Mouse (Mus musculus): Measurements from ENCODE around the gene Pou6f1.

Pou6f1 gene

GRCm38 (mm10) chr15:100599276-100600046 is at the start of gene Pou6f1:
TSS of gene Pou6f1 (minus strand) at chr15:100599984.
- in situ Hi-C loops (cut with MboI, MseI) = no loop called here

- in situ Hi-C loops (cut with MboI, MseI) = no loop called here
These were observed 46.4 kb upstream of the Pou6f1 start for GRCm38 (mm10) chr15:100646161-100646560.

- in situ Hi-C loops (cut with MboI, MseI) = loop anchor here (5.0 kb wide), 1 partner anchor 85 kb away; no protein-coding TSS in a partner anchor
These were observed 42.7 kb upstream of the Pou6f1 start for GRCm38 (mm10) chr15:100642451-100642850.

- in situ Hi-C loops (cut with MboI, MseI) = loop anchor here (5.0 kb wide), 1 partner anchor 84 kb away; no protein-coding TSS in a partner anchor
These were observed 41.5 kb upstream of the Pou6f1 start for GRCm38 (mm10) chr15:100641226-100641810.

GRCm38 (mm10) chr15:100639972-100640750 is 40.4 kb upstream of the Pou6f1 start:
- in situ Hi-C loops (cut with MboI, MseI) = loop anchor here (5.0 kb wide), 1 partner anchor 83 kb away; no protein-coding TSS in a partner anchor

- in situ Hi-C loops (cut with MboI, MseI) = no loop called here
These were observed 37.9 kb upstream of the Pou6f1 start for GRCm38 (mm10) chr15:100637661-100638060.

- in situ Hi-C loops (cut with MboI, MseI) = no loop called here
These were observed 37.1 kb upstream of the Pou6f1 start, which contains the start of gene Smagp for GRCm38 (mm10) chr15:100636700-100637501. TSS of gene Smagp (minus strand) at chr15:100636940.

- in situ Hi-C loops (cut with MboI, MseI) = no loop called here
These were observed 36.3 kb upstream of the Pou6f1 start for GRCm38 (mm10) chr15:100635851-100636645.

GRCm38 (mm10) chr15:100635239-100635638 is 35.5 kb upstream of the Pou6f1 start:
- in situ Hi-C loops (cut with MboI, MseI) = no loop called here

GRCm38 (mm10) chr15:100633341-100633740 is 33.6 kb upstream of the Pou6f1 start:
- in situ Hi-C loops (cut with MboI, MseI) = no loop called here

- in situ Hi-C loops (cut with MboI, MseI) = no loop called here
These were observed 32.5 kb upstream of the Pou6f1 start for GRCm38 (mm10) chr15:100632323-100632722.

GRCm38 (mm10) chr15:100631454-100632170 is 31.8 kb upstream of the Pou6f1 start:
- in situ Hi-C loops (cut with MboI, MseI) = no loop called here

GRCm38 (mm10) chr15:100630126-100630525 is 30.3 kb upstream of the Pou6f1 start:
- in situ Hi-C loops (cut with MboI, MseI) = no loop called here

- in situ Hi-C loops (cut with MboI, MseI) = no loop called here
These were observed 29.0 kb upstream of the Pou6f1 start for GRCm38 (mm10) chr15:100628797-100629196.

GRCm38 (mm10) chr15:100627774-100628370 is 28.1 kb upstream of the Pou6f1 start:
- in situ Hi-C loops (cut with MboI, MseI) = no loop called here

- in situ Hi-C loops (cut with MboI, MseI) = no loop called here
These were observed 27.5 kb upstream of the Pou6f1 start for GRCm38 (mm10) chr15:100627287-100627686.

- in situ Hi-C loops (cut with MboI, MseI) = no loop called here
These were observed 24.7 kb upstream of the Pou6f1 start for GRCm38 (mm10) chr15:100624435-100624834.

- in situ Hi-C loops (cut with MboI, MseI) = no loop called here
These were observed 24.0 kb upstream of the Pou6f1 start for GRCm38 (mm10) chr15:100623754-100624153.

GRCm38 (mm10) chr15:100622164-100622563 is 22.4 kb upstream of the Pou6f1 start:
- in situ Hi-C loops (cut with MboI, MseI) = no loop called here
